Mouse (Mus musculus) embryonic facial prominence, embryonic 10.5 days (tissue): ENCODE data around the gene Zfand3. TPM values are rescaled to one million over a fixed set of nuclear protein-coding genes. Genes with fewer than 3 reads are reported as not detected.

ENCODE experiments used
- DNase-seq: peaks from one replicate; pipeline ENCODE4 v3.0.0-alpha.2; 2017; ENCODE audit warnings: low spot score
- H3K27ac ChIP-seq: fragments of 300-500 bp; sonication (generic); replicated peaks from 2 replicates; pipeline ENCODE4 v1.5.1; 2016; ENCODE audit warnings: mild to moderate bottlenecking
- H3K27me3 ChIP-seq: fragments of 300-500 bp; sonication (generic); replicated peaks from 2 replicates; pipeline ENCODE4 v1.6.1; 2016; ENCODE audit warnings: low read depth, mild to moderate bottlenecking; ENCODE audit not compliant: poor library complexity, severe bottlenecking
- H3K36me3 ChIP-seq: fragments of 300-500 bp; sonication (generic); replicated peaks from 2 replicates; pipeline ENCODE4 v1.6.1; 2016; ENCODE audit warnings: mild to moderate bottlenecking, moderate library complexity
- H3K4me1 ChIP-seq: fragments of 300-500 bp; sonication (generic); 2 replicates; pipeline ENCODE4 v1.6.1; 2016
- H3K4me3 ChIP-seq: fragments of 300-500 bp; sonication (generic); 2 replicates; pipeline ENCODE4 v1.5.1; 2016; ENCODE audit warnings: mild to moderate bottlenecking, moderate library complexity
- H3K9me3 ChIP-seq: fragments of 300-500 bp; sonication (generic); 2 replicates; pipeline ENCODE4 v1.6.1; 2016; ENCODE audit warnings: mild to moderate bottlenecking
- WGBS: fragments of 180-500 bp; shearing (Covaris S2); methylation state at CpG from one replicate; pipeline ENCODE4 v1.1.7; 2016; 5-methylcytosine and 5-hydroxymethylcytosine counted together
- polyA plus RNA-seq: library from polyadenylated mRNA; unstranded; fragments of >200 nt; fragmentation: Nextera tagmentation; extraction: Ambion mirVana; gene quantifications from 2 replicates; pipeline ENCODE4 v1.2.1, GENCODE M21; 2016

Gene Zfand3
- polyA plus RNA-seq, 1 experiment from 2014 or later = 59.1 TPM

DNA sequence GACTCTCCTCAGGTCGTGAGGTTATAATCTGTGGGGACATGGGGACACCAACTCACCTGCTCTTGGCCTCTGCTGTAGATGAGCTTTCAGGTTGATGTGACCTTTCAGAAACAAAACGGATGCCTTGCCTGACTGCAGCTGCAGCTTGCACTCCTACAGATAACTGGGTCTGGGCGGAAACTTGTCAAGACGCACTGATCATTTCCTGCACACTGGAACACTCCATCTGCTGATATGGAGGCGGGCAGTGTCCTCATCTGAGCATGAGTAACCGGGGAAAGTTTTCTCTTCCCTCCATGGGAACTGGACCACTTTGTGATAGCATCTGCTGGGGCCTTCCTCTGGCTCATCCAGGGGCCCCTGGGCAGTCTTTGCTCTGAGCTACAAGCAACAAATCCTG, 209.9 kb downstream of the Zfand3 start:
- 0 out of 2 replicates have a peak, but pooled peaks cover 7% of the 10 kb centered on the region for H3K4me1 ChIP-seq
- H3K9me3 ChIP-seq = no peaks in the 10 kb centered on the region
- no peaks in the 10 kb centered on the region for H3K27me3 ChIP-seq
- WGBS = 91% methylated on average over 6 of the region's 6 CpGs
- H3K27ac ChIP-seq = no peak overlapping the region
- DNase-seq = no peak
- peaks cover 66% of the 10 kb centered on the region for H3K36me3 ChIP-seq
- H3K4me3 ChIP-seq = no peak overlapping the region

DNA sequence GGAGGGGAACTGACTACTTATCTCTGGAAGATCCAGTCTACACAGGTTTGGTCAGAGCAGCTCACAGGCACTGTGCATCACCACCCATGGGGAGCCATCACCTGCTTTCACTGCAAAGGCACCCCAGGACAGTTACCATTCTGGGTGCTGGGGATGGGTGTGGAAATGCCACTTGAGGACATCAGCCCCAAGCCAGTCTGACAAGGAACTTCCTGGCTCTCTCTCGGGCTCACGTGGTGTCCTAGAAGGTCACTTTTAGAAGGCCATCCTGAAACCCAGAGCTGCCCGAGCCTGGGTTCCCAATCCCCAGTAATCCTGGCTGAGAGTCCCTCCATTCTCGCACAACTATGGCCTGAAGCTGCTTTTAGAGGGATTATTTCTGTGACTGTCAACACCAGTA, 211.2 kb downstream of the Zfand3 start:
- H3K36me3 ChIP-seq = peaks cover 57% of the 10 kb centered on the region
- H3K4me3 ChIP-seq = no peak overlapping the region
- 0 out of 2 replicates have a peak, but pooled peaks cover 7% of the 10 kb centered on the region for H3K4me1 ChIP-seq
- H3K27me3 ChIP-seq = no peaks in the 10 kb centered on the region
- H3K9me3 ChIP-seq = no peaks in the 10 kb centered on the region
- WGBS = 65% methylated on average over 4 of the region's 4 CpGs
- H3K27ac ChIP-seq = no peak overlapping the region
- no peak for DNase-seq

DNA sequence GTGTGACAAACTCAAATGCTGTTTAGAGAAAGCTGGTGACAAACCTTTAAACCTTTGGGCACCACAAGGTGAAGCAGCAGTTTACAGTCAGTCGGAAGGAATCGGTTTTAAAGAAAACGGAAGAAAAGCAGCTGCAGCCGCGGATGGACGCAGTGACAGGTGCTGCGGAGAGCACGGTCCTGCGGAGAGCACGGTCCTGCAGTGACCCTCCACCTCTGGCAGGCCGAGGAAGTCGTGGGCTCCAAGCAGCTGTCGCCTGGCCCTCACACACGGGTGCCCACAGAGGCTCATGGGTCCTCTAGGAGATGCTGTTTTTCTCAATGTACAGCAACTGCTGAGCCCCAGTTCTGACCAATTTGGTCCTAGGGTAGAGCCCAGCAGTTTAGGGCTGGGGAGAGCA, 217.1 kb downstream of the Zfand3 start:
- H3K27me3 ChIP-seq = no peaks in the 10 kb centered on the region
- no peak for DNase-seq
- no peak overlapping the region for H3K4me3 ChIP-seq
- WGBS = 78% methylated on average over 14 of the region's 14 CpGs
- no peaks in the 10 kb centered on the region for H3K9me3 ChIP-seq
- peaks cover 17% of the 10 kb centered on the region; the same call in 1 of the 2 replicates for H3K36me3 ChIP-seq
- H3K27ac ChIP-seq = no peak overlapping the region; the same call in 1 of the 2 replicates
- H3K4me1 ChIP-seq = peaks cover 37% of the 10 kb centered on the region

GRCm38 (mm10) chr17:30222361-30222760, 217.8 kb downstream of the Zfand3 start:
- Histone ChIP-seq H3K4me3 (no peak overlapping the region), H3K27ac (no peak overlapping the region), H3K4me1 (peaks cover 36% of the 10 kb centered on the region), H3K36me3 (peaks cover 17% of the 10 kb centered on the region; the same call in 1 of the 2 replicates), H3K9me3 (no peaks in the 10 kb centered on the region), H3K27me3 (no peaks in the 10 kb centered on the region)
- DNase-seq = no peak
- 82% methylated on average over 11 of the region's 11 CpGs for WGBS

- Histone ChIP-seq H3K9me3 (no peaks in the 10 kb centered on the region), H3K4me1 (peaks cover 36% of the 10 kb centered on the region), H3K27ac (peak overlapping the region; percentile 26; the same call in 1 of the 2 replicates), H3K4me3 (no peak overlapping the region), H3K27me3 (no peaks in the 10 kb centered on the region), H3K36me3 (peaks cover 14% of the 10 kb centered on the region; the same call in 1 of the 2 replicates)
- WGBS = 86% methylated on average over 12 of the region's 12 CpGs
- no peak for DNase-seq
Measured at GRCm38 (mm10) chr17:30222837-30223236, 218.3 kb downstream of the Zfand3 start.

- Histone ChIP-seq H3K9me3 (no peaks in the 10 kb centered on the region), H3K4me1 (peaks cover 47% of the 10 kb centered on the region), H3K27ac (peak overlapping the region; percentile 49), H3K27me3 (no peaks in the 10 kb centered on the region), H3K4me3 (no peak overlapping the region), H3K36me3 (no peaks in the 10 kb centered on the region)
- 57% methylated on average over 5 of the region's 5 CpGs for WGBS
- peak; percentile 34 for DNase-seq
Measured at GRCm38 (mm10) chr17:30225030-30225740, 220.7 kb downstream of the Zfand3 start.

DNA sequence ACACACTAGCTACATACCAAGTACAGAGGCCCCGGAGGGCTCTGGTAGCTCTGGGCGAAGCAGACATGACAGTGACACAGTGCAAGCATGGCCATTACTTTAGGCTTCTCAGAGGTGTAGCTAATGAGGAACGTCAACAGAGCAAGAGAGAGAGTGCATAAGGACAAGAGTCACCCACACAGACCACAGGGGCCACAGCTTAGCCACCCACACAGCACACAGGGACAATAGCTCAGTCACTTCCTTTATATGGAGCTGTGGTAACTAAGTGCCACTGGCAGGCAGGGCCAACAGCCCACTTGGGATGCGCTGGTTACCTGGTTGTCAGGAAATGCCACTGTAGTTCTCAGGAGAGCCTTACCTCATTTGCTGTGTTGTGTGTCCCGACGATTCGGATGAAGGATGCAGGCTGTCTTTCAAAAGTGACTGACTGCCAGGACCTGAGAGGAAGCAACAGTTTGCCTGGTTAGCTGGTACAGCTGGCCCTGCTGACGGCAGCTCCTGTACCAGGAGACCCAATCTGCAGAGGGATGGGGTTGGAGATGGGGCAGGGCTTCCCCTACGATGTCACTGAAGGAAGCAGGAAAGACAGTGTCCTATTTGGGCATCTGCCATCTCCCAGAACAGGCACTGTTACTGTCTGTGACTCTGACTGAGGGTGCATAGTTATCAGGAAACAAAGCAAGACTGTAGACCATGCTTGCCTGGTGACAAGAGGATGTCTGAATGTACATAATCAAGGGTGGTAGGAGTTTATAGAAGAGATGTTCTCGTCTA, 224.1 kb downstream of the Zfand3 start:
- no peak overlapping the region for H3K27ac ChIP-seq
- WGBS = 87% methylated on average over 10 of the region's 10 CpGs
- H3K36me3 ChIP-seq = no peaks in the 10 kb centered on the region
- no peaks in the 10 kb centered on the region for H3K9me3 ChIP-seq
- DNase-seq = no peak
- H3K4me3 ChIP-seq = no peak overlapping the region
- no peaks in the 10 kb centered on the region for H3K27me3 ChIP-seq
- peaks cover 49% of the 10 kb centered on the region for H3K4me1 ChIP-seq

DNA sequence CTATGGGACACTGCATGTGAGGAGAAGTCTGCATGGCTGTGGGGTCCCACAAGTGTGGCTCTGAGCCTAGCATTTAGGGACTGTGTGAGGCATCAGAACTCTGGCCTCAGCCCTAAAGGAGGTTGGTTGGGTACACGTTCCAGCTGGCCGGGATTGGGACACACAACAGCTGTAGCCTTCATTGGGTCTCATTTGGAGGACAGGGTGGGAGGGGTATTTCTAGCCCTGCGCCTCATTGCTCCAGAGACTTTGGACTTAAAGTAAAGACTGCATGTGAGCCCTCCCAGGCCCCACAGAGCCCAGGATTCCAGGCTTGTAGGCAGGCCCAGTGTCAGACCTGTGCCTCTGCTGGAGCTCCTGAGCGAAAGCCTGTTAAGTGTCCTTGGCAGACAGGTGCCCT, 225.9 kb downstream of the Zfand3 start:
- no peak overlapping the region for H3K4me3 ChIP-seq
- 92% methylated on average over 4 of the region's 4 CpGs for WGBS
- no peaks in the 10 kb centered on the region for H3K36me3 ChIP-seq
- no peak overlapping the region for H3K27ac ChIP-seq
- no peak for DNase-seq
- H3K9me3 ChIP-seq = no peaks in the 10 kb centered on the region
- peaks cover 42% of the 10 kb centered on the region for H3K4me1 ChIP-seq
- no peaks in the 10 kb centered on the region for H3K27me3 ChIP-seq

DNA sequence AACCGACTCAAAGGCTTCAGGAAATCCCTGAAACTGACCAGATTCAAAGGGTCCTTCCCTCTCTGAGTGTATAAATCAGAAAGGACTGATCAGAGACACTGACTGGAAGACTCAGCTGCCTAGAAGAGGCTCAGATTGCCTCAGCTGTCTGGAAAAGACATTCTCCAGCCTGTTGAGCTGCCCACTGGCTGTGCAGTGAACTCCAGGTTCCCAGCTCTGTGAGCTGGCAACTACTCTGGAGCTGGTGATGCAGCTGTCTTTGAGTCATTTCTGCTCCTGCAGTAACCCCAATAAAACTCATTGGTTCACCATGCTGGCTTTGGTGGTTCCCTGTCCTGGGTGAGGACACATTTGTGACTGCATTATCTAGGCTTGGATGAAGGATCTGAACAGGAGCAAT, 226.9 kb downstream of the Zfand3 start:
- 90% methylated on average over 1 of the region's 1 CpGs for WGBS
- Histone ChIP-seq H3K4me1 (peaks cover 47% of the 10 kb centered on the region), H3K27ac (no peak overlapping the region), H3K36me3 (no peaks in the 10 kb centered on the region), H3K27me3 (no peaks in the 10 kb centered on the region), H3K4me3 (no peak overlapping the region), H3K9me3 (no peaks in the 10 kb centered on the region)
- no peak for DNase-seq

- peak; percentile 59 for DNase-seq
Measured at GRCm38 (mm10) chr17:30232698-30233097, 228.2 kb downstream of the Zfand3 start.

DNA sequence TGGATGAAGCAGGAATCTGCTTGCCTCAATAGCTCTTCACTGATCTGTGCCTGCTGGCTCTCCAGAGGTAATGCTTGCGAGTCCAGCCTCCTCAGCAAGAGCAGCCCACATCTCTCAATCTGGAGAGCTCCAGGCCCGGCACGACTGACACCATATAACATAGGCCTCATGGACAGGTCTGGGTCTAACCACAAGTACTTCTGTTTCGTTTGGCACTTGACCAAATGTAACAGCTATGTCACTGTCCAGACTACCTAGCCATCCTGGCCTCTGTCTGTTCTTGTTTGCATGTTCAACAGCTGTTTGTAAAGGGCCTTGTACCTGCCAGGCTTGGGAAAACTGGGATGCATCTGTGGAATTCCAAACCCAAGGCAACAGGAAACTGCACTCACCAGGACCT, 230.8 kb downstream of the Zfand3 start:
- Histone ChIP-seq H3K27me3 (no peaks in the 10 kb centered on the region), H3K4me1 (peaks cover 44% of the 10 kb centered on the region), H3K4me3 (no peak overlapping the region), H3K27ac (no peak overlapping the region), H3K9me3 (no peaks in the 10 kb centered on the region), H3K36me3 (no peaks in the 10 kb centered on the region)
- WGBS = 82% methylated on average over 4 of the region's 4 CpGs
- no peak for DNase-seq

More at GRCm38 (mm10) chr17:30232698-30233097, 228.2 kb downstream of the Zfand3 start:
- Histone ChIP-seq H3K27me3 (no peaks in the 10 kb centered on the region), H3K27ac (no peak overlapping the region), H3K36me3 (no peaks in the 10 kb centered on the region), H3K4me3 (no peak overlapping the region), H3K9me3 (no peaks in the 10 kb centered on the region), H3K4me1 (peaks cover 56% of the 10 kb centered on the region)
- whole genome bisulfite sequencing = 44% methylated on average over 4 of the region's 4 CpGs

DNA sequence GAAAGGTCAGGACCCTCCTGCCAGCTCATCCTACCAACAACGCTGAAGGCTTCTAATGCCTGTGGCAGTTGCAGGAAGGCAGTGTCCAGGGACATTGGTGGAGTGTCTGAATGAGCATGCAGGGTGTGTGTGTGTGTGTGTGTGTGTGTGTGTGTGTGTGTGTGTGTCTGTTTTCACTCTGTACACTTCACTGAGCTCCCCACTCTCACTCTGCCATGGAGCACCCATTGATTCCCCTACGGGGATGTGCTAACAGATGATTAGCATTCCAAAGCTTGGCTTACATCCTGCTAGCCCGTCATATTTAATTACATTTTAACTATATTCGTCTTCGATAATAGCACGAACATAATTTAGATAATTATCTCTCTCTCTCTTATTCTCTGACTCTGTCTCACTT, 232.1 kb downstream of the Zfand3 start:
- WGBS = 62% methylated on average over 6 of the region's 6 CpGs

GRCm38 (mm10) chr17:30237600-30237999, 233.1 kb downstream of the Zfand3 start:
- Histone ChIP-seq H3K36me3 (no peaks in the 10 kb centered on the region), H3K4me1 (peaks cover 44% of the 10 kb centered on the region), H3K27ac (peak overlapping the region; percentile 10; the same call in 1 of the 2 replicates), H3K9me3 (no peaks in the 10 kb centered on the region), H3K27me3 (no peaks in the 10 kb centered on the region), H3K4me3 (no peak overlapping the region)
- DNase-seq = no peak
- WGBS = 88% methylated on average over 7 of the region's 7 CpGs

More for the DNA sequence above, 232.1 kb downstream of the Zfand3 start:
- Histone ChIP-seq H3K9me3 (no peaks in the 10 kb centered on the region), H3K27me3 (no peaks in the 10 kb centered on the region), H3K4me3 (no peak overlapping the region), H3K4me1 (peaks cover 39% of the 10 kb centered on the region), H3K36me3 (no peaks in the 10 kb centered on the region), H3K27ac (0 out of 2 replicates have a peak overlapping the region, but pooled peaks have one; percentile 25)
- no peak for DNase-seq
